Mouse (Mus musculus) liver, adult 2 months (tissue): ENCODE data around the gene Taf1a. TPM values are rescaled to one million over a fixed set of nuclear protein-coding genes. Genes with fewer than 3 reads are reported as not detected.
A peak's percentile ranks its signal among the peaks of the same experiment; 100 is the strongest.
"Not testable (repeated sequence)": the region's sequence is repeated elsewhere in the genome, so short reads cannot be mapped to it uniquely, and the experiment has no call there.

ENCODE experiments used
- DNase-seq: peaks from one replicate; pipeline ENCODE4 v3.0.0-alpha.2; 2011; ENCODE audit warnings: low read depth, low spot score; ENCODE audit errors: extremely low read depth
- H3K27ac ChIP-seq: fragments of 200-500 bp; replicated peaks from 2 replicates; pipeline ENCODE4 v1.5.1; 2012; ENCODE audit warnings: low read depth, mild to moderate bottlenecking, control low read depth, inconsistent platforms, low read length; ENCODE audit not compliant: insufficient read depth
- H3K27me3 ChIP-seq: fragments of 200-500 bp; 2 replicates; pipeline ENCODE4 v1.6.1; 2012; ENCODE audit warnings: mild to moderate bottlenecking, moderate library complexity, low read length, inconsistent platforms; ENCODE audit not compliant: control insufficient read depth, insufficient read depth
- H3K36me3 ChIP-seq: fragments of 200-500 bp; 2 replicates; pipeline ENCODE4 v1.6.1; 2012; ENCODE audit warnings: low read length, inconsistent platforms; ENCODE audit not compliant: control insufficient read depth, insufficient read depth
- H3K4me1 ChIP-seq: fragments of 200-500 bp; 2 replicates; pipeline ENCODE4 v1.6.1; 2011; ENCODE audit warnings: low read length; ENCODE audit not compliant: control insufficient read depth, insufficient read depth
- H3K4me3 ChIP-seq: fragments of 200-500 bp; 2 replicates; pipeline ENCODE4 v1.5.1; 2011; ENCODE audit warnings: low read depth, mild to moderate bottlenecking, control low read depth, low read length, moderate library complexity; ENCODE audit not compliant: insufficient read depth
- H3K79me2 ChIP-seq: fragments of 200-500 bp; 2 replicates; pipeline ENCODE4 v1.6.1; 2012; ENCODE audit warnings: inconsistent platforms, mild to moderate bottlenecking, low read length, moderate library complexity; ENCODE audit not compliant: control insufficient read depth, insufficient read depth
- H3K9ac ChIP-seq: fragments of 200-500 bp; 2 replicates; pipeline ENCODE4 v1.6.1; 2012; ENCODE audit warnings: low read depth, mild to moderate bottlenecking, control low read depth, inconsistent platforms, low read length
- CTCF ChIP-seq: fragments of 200-500 bp; IDR thresholded peaks from 2 replicates; pipeline ENCODE4 v1.5.1; 2011; ENCODE audit warnings: low read depth, low read length, control low read depth
- POLR2A ChIP-seq: fragments of 200-500 bp; IDR thresholded peaks from 2 replicates; pipeline ENCODE4 v1.6.1; 2011; ENCODE audit warnings: low read length, control low read depth; ENCODE audit not compliant: insufficient read depth; ENCODE audit errors: extremely low read depth
- WGBS: fragments of 180-500 bp; shearing (Covaris S2); methylation state at CpG from one replicate; pipeline ENCODE4 v1.1.7; 2018; 5-methylcytosine and 5-hydroxymethylcytosine counted together
- polyA plus RNA-seq: library from polyadenylated mRNA; depleted of rRNA; stranded (reverse); fragments of >200 nt; gene quantifications from 2 replicates; pipeline ENCODE4 v1.2.3, GENCODE M21; 2012
- total RNA-seq: library from RNA; depleted of rRNA; stranded (reverse); fragments of >200 nt; gene quantifications from 2 replicates; pipeline ENCODE4 v1.2.3, GENCODE M21; 2014

The Taf1a gene
- total and polyA plus RNA-seq, 2 experiments = 3.3 to 7.7 TPM

DNA sequence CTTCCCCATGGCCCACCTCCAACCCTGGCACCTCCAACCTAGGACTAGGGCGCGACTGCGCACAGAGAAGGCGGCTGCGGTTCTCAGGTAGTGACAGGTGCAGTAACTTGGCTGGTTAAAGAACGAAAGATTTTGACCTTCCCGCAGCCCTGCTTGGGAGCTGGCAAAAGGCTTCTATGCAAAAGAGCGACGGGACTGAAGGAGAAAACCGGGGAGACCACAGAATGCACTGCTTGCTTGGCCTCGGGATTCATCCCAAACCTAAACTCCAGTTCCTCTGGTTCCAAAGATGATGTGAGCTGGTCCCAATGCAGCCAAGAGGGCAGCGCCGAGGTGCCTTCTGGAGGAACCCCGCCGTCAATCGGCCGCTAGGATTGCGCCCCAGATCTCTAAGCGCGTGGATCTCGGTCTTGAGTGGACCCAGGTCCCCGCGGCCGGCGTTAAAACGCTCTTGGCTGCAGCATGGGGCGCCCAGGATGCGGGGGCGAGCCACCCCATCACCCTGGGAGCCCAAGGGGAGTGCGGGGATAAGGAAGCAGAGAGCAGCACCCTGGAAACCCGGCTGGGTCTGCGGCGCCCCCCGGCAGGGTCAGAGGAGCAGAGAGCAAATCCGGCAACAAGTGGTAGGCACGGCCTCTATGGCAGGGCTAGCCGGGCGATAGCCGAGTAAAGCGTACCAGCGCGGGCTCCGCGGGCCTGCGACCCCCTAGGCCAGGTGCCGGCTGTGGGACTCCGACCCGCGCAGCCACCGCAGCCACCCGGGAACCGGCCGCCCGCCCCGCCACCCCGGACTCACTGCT lies 20.0 kb upstream of the Taf1a start:
- Histone ChIP-seq H3K4me3 (peak overlapping the region; percentile 94), H3K27me3 (no peaks in the 10 kb centered on the region), H3K79me2 (peaks cover 19% of the 10 kb centered on the region; the same call in 1 of the 2 replicates), H3K27ac (peak overlapping the region; percentile 91), H3K9ac (peak overlapping the region; percentile 99), H3K36me3 (peaks cover 28% of the 10 kb centered on the region), H3K4me1 (peaks cover 9% of the 10 kb centered on the region; the same call in 1 of the 2 replicates)
- TF ChIP-seq POLR2A (no peak), CTCF (no peak)
- DNase-seq = peak; percentile 41
- WGBS = under 1% methylated on average over 56 of the region's 56 CpGs

DNA sequence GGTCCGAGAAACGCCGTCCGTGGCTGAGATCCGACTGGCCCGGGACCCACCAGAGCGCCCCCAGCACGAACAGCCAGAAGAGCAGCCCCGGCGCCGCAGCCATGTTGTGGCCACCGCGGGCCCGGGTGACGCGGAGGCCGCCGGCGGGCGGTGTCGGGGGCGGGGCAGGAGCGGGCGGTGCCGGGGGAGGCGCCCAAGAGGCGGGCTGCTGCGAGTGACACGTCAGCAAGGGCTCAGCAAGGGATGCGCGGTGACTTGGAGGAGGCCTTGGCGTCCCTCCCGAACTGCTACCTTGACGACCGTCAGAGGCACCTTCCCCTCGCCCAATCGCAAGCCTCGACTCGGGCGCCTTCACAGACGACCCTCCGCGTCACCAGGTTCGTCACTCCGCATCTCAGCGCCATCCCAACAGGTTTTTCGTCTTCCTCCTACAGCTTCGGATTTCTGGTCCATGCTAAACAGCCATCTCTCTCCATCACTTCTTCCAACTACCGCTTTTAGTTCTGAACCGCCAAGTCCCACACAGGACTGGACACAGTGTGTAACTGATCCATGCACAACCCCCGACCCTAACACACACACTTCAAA lies 19.3 kb upstream of the Taf1a start, which contains the start of gene Mia3:
TSS of gene Mia3 (minus strand) at position 127 of the 588 bp plus-strand sequence.
- Histone ChIP-seq H3K27me3 (no peaks in the 10 kb centered on the region), H3K9ac (peak within 1 kb of the TSS; percentile 99), H3K27ac (peak within 1 kb of the TSS; percentile 91), H3K4me3 (peak within 1 kb of the TSS; percentile 94), H3K79me2 (peaks cover 19% of the 10 kb centered on the region; the same call in 1 of the 2 replicates), H3K4me1 (peaks cover 9% of the 10 kb centered on the region; the same call in 1 of the 2 replicates), H3K36me3 (peaks cover 21% of the 10 kb centered on the region)
- TF ChIP-seq POLR2A (peak; percentile 87), CTCF (no peak)
- DNase-seq = peak; percentile 84
- WGBS = under 1% methylated on average over 51 of the region's 51 CpGs

DNA sequence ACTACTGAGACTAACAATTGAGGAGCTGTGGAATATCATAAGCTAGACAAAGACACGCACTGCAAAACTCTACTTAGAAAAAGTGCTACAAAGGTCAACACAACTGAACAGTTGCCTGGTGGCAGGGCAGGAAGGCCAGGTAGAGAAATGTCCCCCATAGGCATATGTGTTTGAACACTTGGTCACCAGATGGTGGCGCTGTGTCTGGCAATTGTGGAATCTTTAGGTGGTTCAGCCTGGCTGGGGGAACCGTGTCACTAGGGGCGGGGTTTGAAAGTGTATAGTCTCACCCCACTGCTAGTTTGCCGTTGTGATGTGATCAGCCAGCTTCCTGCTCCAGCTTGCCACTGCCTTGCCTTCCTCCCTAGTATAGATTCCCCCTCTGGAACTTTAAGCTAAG lies 14.1 kb upstream of the Taf1a start:
- no peak overlapping the region for H3K9ac ChIP-seq
- H3K79me2 ChIP-seq = no peaks in the 10 kb centered on the region
- H3K27me3 ChIP-seq = no peaks in the 10 kb centered on the region
- no peak for DNase-seq
- H3K27ac ChIP-seq = no peak overlapping the region
- TF ChIP-seq CTCF = peak; percentile 18; the same call in 1 of the 2 replicates
- TF ChIP-seq POLR2A = no peak
- H3K36me3 ChIP-seq = no peaks in the 10 kb centered on the region
- WGBS = 92% methylated on average over 5 of the region's 5 CpGs
- no peak overlapping the region for H3K4me3 ChIP-seq
- peaks cover 14% of the 10 kb centered on the region for H3K4me1 ChIP-seq

DNA sequence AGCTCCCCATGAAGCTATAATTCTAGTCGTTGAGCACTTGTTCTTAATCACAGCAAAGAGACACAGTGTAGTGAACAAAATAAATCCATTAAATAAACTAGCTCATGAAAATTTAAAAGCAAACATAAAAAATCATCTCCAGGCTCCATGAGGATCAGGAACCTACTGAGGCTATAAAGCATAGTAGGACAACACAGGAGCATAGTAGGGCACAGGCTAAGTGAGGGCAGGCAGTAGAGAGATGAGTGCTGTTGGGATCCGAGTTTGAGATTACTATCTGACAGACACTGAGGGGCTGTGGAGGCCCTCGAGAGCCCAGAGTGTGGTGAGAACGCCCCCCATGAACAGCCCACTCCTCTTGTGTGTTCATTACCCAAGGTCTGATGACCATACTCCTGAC lies 11.7 kb upstream of the Taf1a start:
- H3K27ac ChIP-seq = no peak overlapping the region
- H3K4me1 ChIP-seq = peaks cover 14% of the 10 kb centered on the region
- no peak overlapping the region for H3K4me3 ChIP-seq
- H3K27me3 ChIP-seq = no peaks in the 10 kb centered on the region
- TF ChIP-seq POLR2A = no peak
- no peak for TF ChIP-seq CTCF
- H3K9ac ChIP-seq = no peak overlapping the region
- no peak for DNase-seq
- no peaks in the 10 kb centered on the region for H3K36me3 ChIP-seq
- no peaks in the 10 kb centered on the region for H3K79me2 ChIP-seq
- 83% methylated on average over 4 of the region's 4 CpGs for whole genome bisulfite sequencing

DNA sequence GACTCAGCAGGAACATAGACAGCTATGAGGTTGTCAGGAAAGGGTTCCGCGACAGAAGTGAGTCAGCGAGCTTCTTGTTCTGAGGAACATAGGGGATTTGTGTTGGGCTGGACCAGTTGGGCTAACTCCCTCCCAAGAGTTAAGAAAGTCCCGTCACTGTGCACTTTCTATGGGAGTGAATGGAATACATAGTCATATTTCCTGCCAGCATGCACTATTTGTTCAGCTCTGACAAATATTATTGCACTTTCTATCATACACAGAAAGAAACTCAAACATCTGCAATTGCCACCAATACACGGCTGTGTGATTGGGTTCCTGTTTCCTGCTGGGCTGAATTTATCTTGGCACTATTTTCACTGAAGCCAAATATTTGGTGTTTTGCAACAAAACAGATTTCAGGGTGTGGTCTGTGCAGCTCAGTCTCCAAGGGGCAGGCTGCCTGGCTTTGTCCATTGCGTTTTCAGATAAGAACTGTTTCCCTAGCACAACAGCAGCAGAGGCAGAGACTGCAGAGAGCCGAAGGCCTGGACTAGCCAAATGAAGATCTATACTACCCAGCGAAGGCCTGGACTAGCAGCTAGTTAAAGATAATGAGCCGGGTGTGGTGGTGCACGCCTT lies 10.3 kb upstream of the Taf1a start:
- Histone ChIP-seq H3K4me3 (no peak overlapping the region), H3K79me2 (no peaks in the 10 kb centered on the region), H3K9ac (0 out of 2 replicates have a peak overlapping the region, but pooled peaks have one; percentile 17), H3K36me3 (no peaks in the 10 kb centered on the region), H3K27me3 (no peaks in the 10 kb centered on the region), H3K4me1 (peaks cover 16% of the 10 kb centered on the region), H3K27ac (peak overlapping the region; percentile 94)
- no peak for TF ChIP-seq CTCF
- TF ChIP-seq POLR2A = no peak; the same call in 1 of the 2 replicates
- peak; percentile 99 for DNase-seq
- WGBS = 8% methylated on average over 10 of the region's 10 CpGs

DNA sequence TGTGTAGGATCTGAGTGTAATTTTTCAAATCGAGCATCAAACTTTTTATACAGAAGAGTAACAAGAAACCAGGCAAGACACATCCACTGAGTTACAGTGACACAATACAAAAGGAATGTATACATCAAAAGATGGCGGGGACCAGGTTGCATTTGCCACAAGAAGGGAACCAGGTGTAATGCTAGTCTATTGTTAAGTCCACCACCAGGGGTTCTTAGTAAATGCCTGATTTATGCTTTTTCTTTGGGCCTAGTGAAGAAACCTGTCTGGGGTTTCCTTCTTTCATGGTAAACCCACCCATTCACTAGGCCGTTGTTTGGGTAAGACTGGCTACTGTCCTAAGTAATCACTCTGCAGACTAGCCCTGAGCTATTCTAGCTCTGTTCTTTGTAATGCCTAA lies 9.4 kb upstream of the Taf1a start:
- H3K27me3 ChIP-seq, H3K79me2 ChIP-seq, DNase-seq, H3K9ac ChIP-seq, H3K4me3 ChIP-seq, H3K36me3 ChIP-seq: not testable (repeated sequence)
- H3K4me1 ChIP-seq = peaks cover 16% of the 10 kb centered on the region
- WGBS = 76% methylated on average over 3 of the region's 3 CpGs
- peak overlapping the region; percentile 64 for H3K27ac ChIP-seq
